Comparison of ENCODE assay signal across 12 mouse cellular contexts in genomic region chr15:83083530-83083929, GRCm38 (mm10). TPM values are rescaled to one million over a fixed set of nuclear protein-coding genes. Genes with fewer than 3 reads are reported as not detected.
A peak's percentile ranks its signal among the peaks of the same experiment; 100 is the strongest.
DNase-seq lines count a peak whose midpoint lies in the region; ATAC-seq lines count a peak whose summit lies in the region.
"Had no signal": no experiment of that assay in that cellular context is flagged by ENCODE, and none has a peak within 500 bp of the region (broad histone marks: within the 10 kb centered on the region; RNA-seq: fewer than 3 reads in every experiment).

No protein-coding gene starts in this region.

- DNase-seq in embryonic facial prominence, embryonic 14.5 days (ENCODE audit: low spot score), result no peak
- no peak for DNase-seq in embryonic facial prominence, embryonic 10.5 days (ENCODE audit: low spot score)
- peak; percentile 46 to 57 for DNase-seq in left cerebral cortex, postnatal 14 days (ENCODE audit: low spot score in 2 of 2)
- DNase-seq in left cerebral cortex, postnatal 36 days (ENCODE audit: low spot score in 2 of 2), result no peak
- DNase-seq in hindbrain, embryonic 14.5 days (ENCODE audit: low spot score), result peak; percentile 45
- DNase-seq in adrenal gland, postnatal 25 days, result no peak
- DNase-seq: cerebellum, adult 8-10 months; lung, adult 2 months had no signal

- no peak for ATAC-seq in embryonic facial prominence, embryonic 14.5 days (ENCODE audit: low read depth)
- ATAC-seq in hindbrain, embryonic 14.5 days (ENCODE audit: low FRiP score), result no peak
- ATAC-seq in neural tube, embryonic 13.5 days (ENCODE audit: low read depth), result peak; percentile 54; the same call in 1 of the 2 replicates
- ATAC-seq in inflammation-experienced regulatory T-cells, adult 6 months, result no peak

- H3K36me3 ChIP-seq in embryonic facial prominence, embryonic 14.5 days (ENCODE audit: control insufficient read depth, insufficient read depth, low read length), result no peaks in the 10 kb centered on the region
- H3K36me3 ChIP-seq in embryonic facial prominence, embryonic 10.5 days (replicated peaks), result no peaks in the 10 kb centered on the region
- H3K36me3 ChIP-seq in hindbrain, embryonic 14.5 days (replicated peaks; ENCODE audit: control insufficient read depth, insufficient read depth), result no peaks in the 10 kb centered on the region
- no peaks in the 10 kb centered on the region for H3K36me3 ChIP-seq in neural tube, embryonic 13.5 days
- H3K36me3 ChIP-seq: limb, embryonic 13.5 days had no signal

- H3K4me1 ChIP-seq in embryonic facial prominence, embryonic 14.5 days (ENCODE audit: control insufficient read depth, insufficient read depth, low read length), result no peaks in the 10 kb centered on the region
- peaks cover 32% of the 10 kb centered on the region for H3K4me1 ChIP-seq in embryonic facial prominence, embryonic 10.5 days
- H3K4me1 ChIP-seq in hindbrain, embryonic 14.5 days (replicated peaks; ENCODE audit: control insufficient read depth, insufficient read depth, low read length), result peaks cover 14% of the 10 kb centered on the region
- peaks cover 23% of the 10 kb centered on the region for H3K4me1 ChIP-seq in neural tube, embryonic 13.5 days (replicated peaks)

- H3K9ac ChIP-seq in embryonic facial prominence, embryonic 14.5 days (ENCODE audit: low read depth, low read length), result no peak overlapping the region
- 0 out of 2 replicates have a peak overlapping the region, but pooled peaks have one; percentile 31 for H3K9ac ChIP-seq in hindbrain, embryonic 14.5 days
- peak overlapping the region; percentile 53; the same call in 1 of the 2 replicates for H3K9ac ChIP-seq in neural tube, embryonic 13.5 days
- H3K9ac ChIP-seq: limb, embryonic 13.5 days had no signal

- H3K27me3 ChIP-seq in embryonic facial prominence, embryonic 14.5 days (replicated peaks; ENCODE audit: control insufficient read depth, insufficient read depth, low read length), result no peaks in the 10 kb centered on the region
- peaks cover 39% of the 10 kb centered on the region for H3K27me3 ChIP-seq in embryonic facial prominence, embryonic 10.5 days (replicated peaks; ENCODE audit: low read depth, poor library complexity, severe bottlenecking)
- H3K27me3 ChIP-seq in hindbrain, embryonic 14.5 days (ENCODE audit: control insufficient read depth, insufficient read depth, low read length), result peaks cover 12% of the 10 kb centered on the region; the same call in 1 of the 2 replicates
- H3K27me3 ChIP-seq in neural tube, embryonic 13.5 days, result peaks cover 17% of the 10 kb centered on the region

- intact Hi-C loops in left cerebral cortex, postnatal 14 days (cut with DNase I), result no loop called here
- intact Hi-C loops in left cerebral cortex, postnatal 36 days (cut with DNase I), result no loop called here

- no peak overlapping the region for H3K27ac ChIP-seq in embryonic facial prominence, embryonic 14.5 days (replicated peaks; ENCODE audit: low read depth, low read length)
- H3K27ac ChIP-seq in embryonic facial prominence, embryonic 10.5 days (replicated peaks), result no peak overlapping the region
- H3K27ac ChIP-seq in hindbrain, embryonic 14.5 days, result peak overlapping the region; percentile 62
- H3K27ac ChIP-seq in neural tube, embryonic 13.5 days (replicated peaks), result peak overlapping the region; percentile 76
- H3K27ac ChIP-seq: heart, adult 2 months; limb, embryonic 13.5 days had no signal

- WGBS in embryonic facial prominence, embryonic 14.5 days, result 59% methylated on average over 5 of the region's 5 CpGs
- WGBS in embryonic facial prominence, embryonic 10.5 days, result 75% methylated on average over 5 of the region's 5 CpGs
- WGBS in hindbrain, embryonic 14.5 days, result 35% methylated on average over 5 of the region's 5 CpGs
- WGBS in neural tube, embryonic 13.5 days, result 63% methylated on average over 5 of the region's 5 CpGs

- no peaks in the 10 kb centered on the region for H3K9me3 ChIP-seq in embryonic facial prominence, embryonic 14.5 days (ENCODE audit: control insufficient read depth, low read length)
- H3K9me3 ChIP-seq in embryonic facial prominence, embryonic 10.5 days, result no peaks in the 10 kb centered on the region
- H3K9me3 ChIP-seq in hindbrain, embryonic 14.5 days (ENCODE audit: control insufficient read depth, low read length), result no peaks in the 10 kb centered on the region
- no peaks in the 10 kb centered on the region for H3K9me3 ChIP-seq in neural tube, embryonic 13.5 days
- H3K9me3 ChIP-seq: limb, embryonic 13.5 days had no signal

- H3K4me2 ChIP-seq in embryonic facial prominence, embryonic 14.5 days (ENCODE audit: low read depth, low read length), result 0 out of 2 replicates have a peak overlapping the region, but pooled peaks have one; percentile 2
- peak overlapping the region; percentile 38 for H3K4me2 ChIP-seq in hindbrain, embryonic 14.5 days (replicated peaks)
- H3K4me2 ChIP-seq in neural tube, embryonic 13.5 days, result peak overlapping the region; percentile 33
- H3K4me2 ChIP-seq: limb, embryonic 13.5 days had no signal

- no peak overlapping the region for H3K4me3 ChIP-seq in embryonic facial prominence, embryonic 14.5 days (ENCODE audit: low read depth, low read length)
- H3K4me3 ChIP-seq in embryonic facial prominence, embryonic 10.5 days, result no peak overlapping the region
- no peak overlapping the region for H3K4me3 ChIP-seq in hindbrain, embryonic 14.5 days (replicated peaks; ENCODE audit: low read length)
- no peak overlapping the region for H3K4me3 ChIP-seq in neural tube, embryonic 13.5 days
- H3K4me3 ChIP-seq: heart, adult 2 months; limb, embryonic 13.5 days had no signal

RNA-seq across cellular contexts. Expression of gene Serhl, which starts 5.8 kb away (rescaled TPM):
- 63.8 and 71.6 TPM in 2 replicates for polyA plus RNA-seq in embryonic facial prominence, embryonic 14.5 days (2014; fragmentation: Nextera tagmentation; extraction: Ambion mirVana)
- 49.0 and 50.5 TPM in 2 replicates for polyA plus RNA-seq in embryonic facial prominence, embryonic 10.5 days (2016; fragmentation: Nextera tagmentation; extraction: Ambion mirVana)
- total RNA-seq in left cerebral cortex, postnatal 14 days (2021), result 1 to 10 TPM; 8.9 to 9.9 TPM
- total RNA-seq in left cerebral cortex, postnatal 36 days (2021), result 10 to 100 TPM in 1 of 2 experiments, 1 to 10 TPM in 1; 9.3 to 12.3 TPM
- polyA plus RNA-seq in hindbrain, embryonic 14.5 days (2014; fragmentation: Nextera tagmentation; extraction: Ambion mirVana), result 31.4 and 34.8 TPM in 2 replicates
- 20.8 and 31.3 TPM in 2 replicates for polyA plus RNA-seq in neural tube, embryonic 13.5 days (2015; fragmentation: Nextera tagmentation; extraction: Ambion mirVana)
- 53.0 and 70.8 TPM in 2 replicates for total RNA-seq in adrenal gland, postnatal 25 days (2021)
- 10 to 100 TPM; 63.6 to 95.2 (median 80.0) TPM for polyA plus RNA-seq in inflammation-experienced regulatory T-cells, adult 6 months (2017; shearing (Covaris generic))

RNA-seq across cellular contexts. Expression of gene Rrp7a, which starts 39.1 kb away (rescaled TPM):
- polyA plus RNA-seq in embryonic facial prominence, embryonic 14.5 days (2014; fragmentation: Nextera tagmentation; extraction: Ambion mirVana), result 61.6 and 63.0 TPM in 2 replicates
- polyA plus RNA-seq in embryonic facial prominence, embryonic 10.5 days (2016; fragmentation: Nextera tagmentation; extraction: Ambion mirVana), result 87.2 and 90.4 TPM in 2 replicates
- total RNA-seq in left cerebral cortex, postnatal 14 days (2021), result 100 to 1,000 TPM; 131 to 151 TPM
- 100 to 1,000 TPM; 148 to 158 TPM for total RNA-seq in left cerebral cortex, postnatal 36 days (2021)
- polyA plus RNA-seq in hindbrain, embryonic 14.5 days (2014; fragmentation: Nextera tagmentation; extraction: Ambion mirVana), result 64.7 and 68.2 TPM in 2 replicates
- polyA plus RNA-seq in neural tube, embryonic 13.5 days (2015; fragmentation: Nextera tagmentation; extraction: Ambion mirVana), result 68.3 and 76.0 TPM in 2 replicates
- total RNA-seq in adrenal gland, postnatal 25 days (2021), result 100 and 102 TPM in 2 replicates
- polyA plus RNA-seq in inflammation-experienced regulatory T-cells, adult 6 months (2017; shearing (Covaris generic)), result 10 to 100 TPM; 70.6 to 86.9 (median 82.4) TPM

RNA-seq across cellular contexts. Expression of gene Nfam1, which starts 50.4 kb away (rescaled TPM):
- polyA plus RNA-seq in embryonic facial prominence, embryonic 14.5 days (2014; fragmentation: Nextera tagmentation; extraction: Ambion mirVana), result 4.7 and 6.0 TPM in 2 replicates
- 2.4 and 2.6 TPM in 2 replicates for polyA plus RNA-seq in embryonic facial prominence, embryonic 10.5 days (2016; fragmentation: Nextera tagmentation; extraction: Ambion mirVana)
- 1 to 10 TPM; 2.2 to 2.9 TPM for total RNA-seq in left cerebral cortex, postnatal 14 days (2021)
- 1 to 10 TPM; 2.6 to 3.1 TPM for total RNA-seq in left cerebral cortex, postnatal 36 days (2021)
- 1.9 and 2.1 TPM in 2 replicates for polyA plus RNA-seq in hindbrain, embryonic 14.5 days (2014; fragmentation: Nextera tagmentation; extraction: Ambion mirVana)
- polyA plus RNA-seq in neural tube, embryonic 13.5 days (2015; fragmentation: Nextera tagmentation; extraction: Ambion mirVana), result 2.4 and 2.6 TPM in 2 replicates
- total RNA-seq in adrenal gland, postnatal 25 days (2021), result 1.2 and 1.5 TPM in 2 replicates
- under 1 TPM in 2 of 3 experiments, not detected in 1; 0.26 to 0.92 TPM for polyA plus RNA-seq in inflammation-experienced regulatory T-cells, adult 6 months (2017; shearing (Covaris generic))

Comparison
In these comparisons a context has a peak if more than half of its experiments do, and no peak if none do; other contexts are left out.
1. DNase-seq: peak in left cerebral cortex, postnatal 14 days (2 of 2) and hindbrain, embryonic 14.5 days (single experiment); none in embryonic facial prominence, embryonic 14.5 days (single experiment), embryonic facial prominence, embryonic 10.5 days (single experiment), left cerebral cortex, postnatal 36 days (0 of 2) and adrenal gland, postnatal 25 days (single experiment).
2. H3K27ac ChIP-seq: peak in hindbrain, embryonic 14.5 days (single experiment) and neural tube, embryonic 13.5 days (single experiment); none in embryonic facial prominence, embryonic 14.5 days (single experiment) and embryonic facial prominence, embryonic 10.5 days (single experiment).
3. Peak in every context shown above with its lines, with median percentiles within 50 percentile points of each other: H3K4me2 ChIP-seq.